Mouse (Mus musculus): ENCODE data around the gene Tmprss6.

The Tmprss6 gene

GRCm38 (mm10) chr15:78468379-78468937 lies at the start of gene Tmprss6:
Gene Tmprss6 (minus strand): TSS chr15:78468634.
- no peak for DNase-seq (ENCODE audit: low spot score)

- DNase-seq (ENCODE audit: low spot score) = no peak
Measured at GRCm38 (mm10) chr15:78518221-78518620, 49.8 kb upstream of the Tmprss6 start.

- DNase-seq (ENCODE audit: low spot score) = no peak
Measured at GRCm38 (mm10) chr15:78515759-78516158, 47.3 kb upstream of the Tmprss6 start.

GRCm38 (mm10) chr15:78514393-78515146 lies 46.1 kb upstream of the Tmprss6 start:
- DNase-seq (ENCODE audit: low spot score) = peak; percentile 93

- DNase-seq (ENCODE audit: low spot score) = no peak
Measured at GRCm38 (mm10) chr15:78513019-78513418, 44.6 kb upstream of the Tmprss6 start.

- no peak for DNase-seq (ENCODE audit: low spot score)
Measured at GRCm38 (mm10) chr15:78511951-78512350, 43.5 kb upstream of the Tmprss6 start.

GRCm38 (mm10) chr15:78510736-78511135 lies 42.3 kb upstream of the Tmprss6 start:
- DNase-seq (ENCODE audit: low spot score) = no peak

GRCm38 (mm10) chr15:78510121-78510576 lies 41.7 kb upstream of the Tmprss6 start:
- DNase-seq (ENCODE audit: low spot score) = no peak

- peak; percentile 43 for DNase-seq (ENCODE audit: low spot score)
Measured at GRCm38 (mm10) chr15:78509297-78509899, 41.0 kb upstream of the Tmprss6 start.

- no peak for DNase-seq (ENCODE audit: low spot score)
Measured at GRCm38 (mm10) chr15:78508443-78508842, 40.0 kb upstream of the Tmprss6 start.

GRCm38 (mm10) chr15:78505541-78505940 lies 37.1 kb upstream of the Tmprss6 start:
- no peak for DNase-seq (ENCODE audit: low spot score)

GRCm38 (mm10) chr15:78504816-78505215 lies 36.4 kb upstream of the Tmprss6 start:
- no peak for DNase-seq (ENCODE audit: low spot score)

GRCm38 (mm10) chr15:78504013-78504412 lies 35.6 kb upstream of the Tmprss6 start:
- no peak for DNase-seq (ENCODE audit: low spot score)

- DNase-seq (ENCODE audit: low spot score) = no peak
Measured at GRCm38 (mm10) chr15:78502437-78503132, 34.2 kb upstream of the Tmprss6 start.

GRCm38 (mm10) chr15:78494968-78495406 lies 26.6 kb upstream of the Tmprss6 start, which contains the start of gene Il2rb:
Gene Il2rb (minus strand): TSS chr15:78495271.
- DNase-seq (ENCODE audit: low spot score) = no peak

- peak; percentile 40 for DNase-seq (ENCODE audit: low spot score)
Measured at GRCm38 (mm10) chr15:78493401-78494010, 25.1 kb upstream of the Tmprss6 start.

GRCm38 (mm10) chr15:78491301-78491700 lies 22.9 kb upstream of the Tmprss6 start:
- no peak for DNase-seq (ENCODE audit: low spot score)

- no peak for DNase-seq (ENCODE audit: low spot score)
Measured at GRCm38 (mm10) chr15:78489906-78490305, 21.5 kb upstream of the Tmprss6 start.

- DNase-seq (ENCODE audit: low spot score) = no peak
Measured at GRCm38 (mm10) chr15:78489248-78489647, 20.8 kb upstream of the Tmprss6 start.

- no peak for DNase-seq (ENCODE audit: low spot score)
Measured at GRCm38 (mm10) chr15:78487066-78487465, 18.6 kb upstream of the Tmprss6 start.

GRCm38 (mm10) chr15:78486564-78486963 lies 18.1 kb upstream of the Tmprss6 start:
- DNase-seq (ENCODE audit: low spot score) = no peak

GRCm38 (mm10) chr15:78483311-78483710 lies 14.9 kb upstream of the Tmprss6 start:
- no peak for DNase-seq (ENCODE audit: low spot score)

All from retina, embryonic 14.5 days (tissue).